Mouse (Mus musculus): ENCODE results near the gene Gm20388.

Gm20388 gene

DNA sequence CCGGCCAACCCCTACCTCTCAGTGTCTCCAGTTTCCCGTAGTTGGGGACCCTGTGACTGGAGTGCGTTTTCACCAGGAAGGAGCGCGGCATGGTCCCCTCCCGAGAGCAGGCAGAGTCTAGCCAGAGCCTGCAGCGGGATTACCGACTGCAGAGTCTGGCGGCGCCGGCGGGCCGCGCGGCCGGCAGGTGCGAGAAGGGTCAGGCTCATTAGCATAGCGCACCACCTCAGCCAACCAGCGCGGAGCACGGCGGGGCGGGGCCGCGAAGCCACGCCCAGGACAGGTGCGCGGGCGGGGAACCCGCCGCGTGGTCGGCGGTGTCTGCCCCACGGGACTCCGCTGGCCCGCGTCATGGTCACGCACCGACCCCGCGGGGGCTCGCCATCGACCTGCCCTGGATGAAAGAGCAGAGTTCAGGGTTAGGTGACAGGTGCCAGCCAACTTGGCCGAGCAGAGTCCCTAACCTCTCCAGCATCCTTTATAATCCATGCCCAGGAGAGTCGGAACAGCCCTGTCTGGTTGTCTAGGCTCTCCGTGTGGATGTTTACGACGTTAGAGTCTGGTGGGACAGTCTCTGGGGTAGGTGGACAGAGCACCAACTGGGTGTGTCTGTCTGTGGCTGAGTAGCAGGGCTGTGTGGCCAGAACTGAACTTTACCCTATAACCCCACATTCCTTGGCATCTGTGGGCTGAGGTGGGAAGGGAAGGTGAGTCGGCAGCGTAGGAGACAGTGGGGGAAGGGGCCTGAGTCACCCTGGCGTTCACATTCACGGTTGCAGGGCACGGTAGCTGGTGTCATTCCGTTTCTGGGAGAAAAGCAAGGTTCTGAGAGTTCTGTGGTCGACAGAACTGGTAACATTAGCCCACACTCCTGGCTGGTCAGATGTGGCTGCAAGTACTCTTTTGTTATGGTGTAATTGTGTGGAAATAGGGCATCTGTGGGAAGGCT is 2550.2 kb downstream of the Gm20388 start, which contains the start of gene Snai3:
Snai3 (minus strand) TSS at position 210 of the 949 bp plus-strand sequence.
- DNase-seq, result peak; percentile 71 to 77

DNA sequence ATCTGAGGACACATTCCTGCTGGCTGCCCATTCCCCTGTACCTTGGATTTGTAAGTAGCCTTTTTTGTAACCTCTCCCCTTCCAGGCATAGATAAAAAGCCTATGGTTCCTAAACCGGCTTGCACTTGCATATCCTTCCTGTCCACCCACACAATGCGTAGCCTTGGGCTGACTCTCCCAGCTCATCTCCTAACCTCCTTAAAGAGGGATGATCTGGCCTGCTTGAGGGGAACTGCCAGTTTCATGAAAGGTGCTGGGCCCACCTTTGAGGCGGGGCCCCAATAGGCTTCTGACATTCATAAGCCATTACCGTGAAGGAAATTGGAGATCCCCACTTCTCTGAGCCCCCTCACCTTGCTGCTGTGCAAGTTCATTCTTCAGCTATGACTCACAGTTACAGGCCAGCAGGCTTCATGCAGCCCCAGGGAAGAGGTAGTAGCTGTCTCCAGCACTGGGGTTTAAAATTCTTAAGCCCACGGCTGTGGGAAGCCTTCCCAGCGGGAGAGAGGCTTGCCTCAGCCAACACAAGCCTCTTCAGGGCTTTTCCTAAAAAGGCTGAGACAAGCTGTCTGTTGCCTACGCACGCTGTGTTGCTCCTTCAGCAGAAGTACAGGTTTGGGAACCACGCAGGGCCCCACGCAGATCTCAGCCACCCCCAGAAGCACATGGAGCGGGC is 2551.0 kb downstream of the Gm20388 start:
- no peak for DNase-seq

DNA sequence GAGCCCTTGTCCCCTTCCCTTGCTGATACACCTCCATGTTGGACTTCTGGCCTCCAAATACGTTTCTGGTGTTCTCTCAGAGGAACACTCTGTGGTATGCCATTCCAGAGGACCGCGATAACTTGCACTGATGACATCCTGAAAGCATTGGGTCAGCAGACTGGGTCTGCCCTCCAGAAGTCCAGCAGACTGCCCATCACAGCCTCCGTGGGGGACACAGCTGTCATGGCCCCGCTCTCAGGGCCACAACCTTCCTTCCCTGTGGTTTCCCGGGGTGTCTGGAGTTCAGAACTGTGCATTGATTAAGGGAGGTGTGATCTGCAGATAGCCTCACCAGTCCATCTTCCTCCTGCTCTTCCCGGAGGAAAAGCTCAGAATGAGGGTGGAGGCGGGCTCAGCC is 2551.9 kb downstream of the Gm20388 start:
- DNase-seq, result no peak

DNA sequence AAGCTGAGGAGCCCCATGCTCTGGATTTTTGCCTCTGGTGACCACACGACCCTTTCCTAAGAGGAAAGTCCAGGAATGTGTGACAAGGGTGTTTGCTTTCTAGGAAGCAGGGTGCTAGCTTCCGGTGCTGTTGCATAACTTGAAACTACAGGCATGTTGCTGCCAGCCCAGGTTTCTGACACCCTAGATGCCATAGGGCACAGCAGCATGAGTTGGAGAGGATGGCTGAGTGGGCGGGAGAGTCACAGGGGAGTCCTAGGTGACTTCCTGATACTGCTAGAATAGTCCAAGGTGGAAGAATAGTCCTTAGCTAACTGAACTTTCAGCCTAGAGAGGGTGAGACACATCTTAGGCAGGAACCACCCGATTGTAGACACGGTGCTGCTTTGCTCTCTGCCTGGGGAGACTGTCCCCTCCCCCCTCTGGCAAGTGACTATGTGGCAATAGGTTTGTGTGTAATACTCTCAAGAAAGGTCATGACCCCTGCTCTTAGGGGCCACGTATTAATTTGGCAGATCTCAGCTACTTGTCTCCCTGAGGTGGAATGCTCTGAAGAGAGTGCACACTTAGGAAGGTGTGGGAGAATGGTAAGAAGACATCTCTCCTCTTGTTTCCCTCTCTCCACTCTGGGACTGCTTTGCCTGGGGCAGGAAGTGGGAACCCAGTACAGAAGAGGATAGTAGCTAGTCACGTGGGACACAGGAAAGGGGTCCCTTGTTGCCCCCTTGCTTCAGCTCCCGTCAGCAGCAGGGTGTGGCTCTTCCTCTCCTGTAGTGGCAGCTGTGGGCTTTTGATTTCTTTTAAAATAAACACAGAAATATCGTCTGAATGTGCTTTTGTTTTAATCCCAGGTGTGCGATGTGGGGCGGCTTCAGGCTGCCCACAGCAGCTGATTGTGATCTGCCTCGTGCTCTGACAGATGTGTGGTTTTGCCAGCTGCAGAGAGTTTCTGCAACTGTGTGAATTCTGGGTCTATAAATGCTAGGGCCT is 2553.3 kb downstream of the Gm20388 start:
- DNase-seq, result peak; percentile 49 to 72

DNA sequence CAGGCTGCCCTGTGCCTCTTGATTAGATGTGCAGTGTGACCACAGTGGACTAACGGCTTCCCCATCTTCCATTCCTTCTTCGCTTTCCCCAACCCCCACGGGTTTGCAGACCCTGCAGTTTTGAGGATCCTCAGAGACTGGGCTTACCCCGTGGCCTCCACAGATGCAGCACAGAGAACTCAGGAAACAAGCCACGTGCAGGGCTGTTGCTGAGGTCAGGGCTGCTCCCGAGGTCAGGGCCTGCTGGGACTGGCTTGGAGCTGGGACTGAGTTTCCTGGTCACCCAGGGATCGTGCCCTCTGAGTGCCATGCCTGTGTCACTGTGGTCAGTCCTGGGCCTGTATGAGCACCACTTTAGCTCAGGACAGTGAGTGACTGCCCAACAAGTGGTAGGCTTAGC is 2554.3 kb downstream of the Gm20388 start:
- no peak for DNase-seq

DNA sequence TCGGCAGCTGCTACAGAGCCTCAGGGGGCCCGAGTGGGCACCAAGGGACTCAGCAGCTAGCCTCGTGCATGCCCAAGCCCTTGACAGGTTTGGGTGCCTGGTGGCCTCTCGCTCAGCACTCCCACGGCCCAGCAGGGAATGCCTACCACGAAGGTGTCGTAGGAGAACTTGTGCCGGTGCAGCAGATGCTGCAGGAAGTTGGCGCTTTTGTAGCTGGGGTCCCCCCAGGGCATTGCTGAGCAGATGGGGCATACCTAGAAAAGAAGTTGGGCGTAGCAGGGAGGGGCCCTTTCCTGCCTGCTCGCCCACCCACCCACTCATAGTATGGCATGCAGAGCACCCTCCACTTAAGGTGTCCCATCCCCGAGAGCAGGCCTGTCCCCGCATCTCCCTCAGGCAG is 2557.2 kb downstream of the Gm20388 start:
- DNase-seq, result peak; percentile 46 to 58

DNA sequence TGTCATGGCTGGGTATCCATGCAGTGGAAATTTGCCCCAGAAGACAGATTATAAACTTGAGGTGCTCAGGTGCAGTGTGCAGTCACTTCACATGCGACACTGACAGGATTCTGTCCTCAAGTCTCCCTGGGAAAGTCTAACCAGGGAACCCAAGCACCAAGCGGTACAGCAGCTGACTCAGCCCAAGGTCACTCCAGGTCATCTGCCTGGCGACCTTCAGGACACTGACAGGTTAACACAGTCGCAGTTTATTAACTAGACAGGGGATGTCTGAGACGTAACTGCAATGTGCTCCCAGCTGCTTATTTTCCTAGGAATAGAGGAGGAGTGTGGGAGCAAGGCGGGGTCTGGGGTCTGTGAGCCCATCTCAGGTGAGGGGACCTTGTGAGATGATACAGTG is 2558.8 kb downstream of the Gm20388 start:
- DNase-seq, result no peak

DNA sequence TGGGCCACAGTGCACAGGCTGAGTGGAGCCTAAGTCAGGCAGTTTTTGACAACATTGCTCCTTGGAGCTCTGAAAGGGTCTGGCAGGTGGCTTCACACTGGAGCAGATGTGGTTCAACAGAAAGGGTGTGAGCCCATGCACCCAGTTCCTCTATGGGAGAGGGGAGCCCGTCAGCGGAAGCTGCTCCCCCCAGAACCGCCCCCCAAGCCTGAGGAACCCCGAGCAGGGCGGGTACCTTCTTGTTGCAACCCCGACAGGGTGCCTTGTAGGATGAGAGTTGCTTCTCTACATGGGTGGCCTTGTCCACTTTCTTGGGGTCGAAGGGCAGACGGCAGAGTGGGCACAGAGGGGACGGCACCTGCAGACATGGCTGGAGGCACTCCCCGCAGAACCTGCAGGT is 2559.3 kb downstream of the Gm20388 start:
- DNase-seq, result peak; percentile 87 to 92

DNA sequence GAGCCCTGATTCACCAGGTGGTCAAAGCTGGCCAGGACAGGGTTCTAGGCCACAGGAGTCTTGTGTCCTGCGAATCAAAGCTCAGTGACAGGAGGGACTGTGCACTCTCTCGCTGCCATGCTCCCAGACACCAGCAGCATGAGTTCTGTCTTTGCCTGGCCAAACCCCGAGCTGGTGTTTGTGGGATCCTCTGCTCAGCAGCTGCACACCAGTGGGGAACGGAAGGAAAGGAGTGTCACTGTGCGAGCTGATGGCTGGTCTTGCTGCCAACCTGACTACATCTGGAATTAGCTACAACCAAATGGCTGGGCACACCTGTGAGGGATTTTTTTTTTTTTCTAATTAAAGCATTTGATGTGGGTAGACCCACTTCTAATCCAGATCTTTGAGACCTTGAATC is 2560.1 kb downstream of the Gm20388 start:
- peak; percentile 59 to 70 for DNase-seq

DNA sequence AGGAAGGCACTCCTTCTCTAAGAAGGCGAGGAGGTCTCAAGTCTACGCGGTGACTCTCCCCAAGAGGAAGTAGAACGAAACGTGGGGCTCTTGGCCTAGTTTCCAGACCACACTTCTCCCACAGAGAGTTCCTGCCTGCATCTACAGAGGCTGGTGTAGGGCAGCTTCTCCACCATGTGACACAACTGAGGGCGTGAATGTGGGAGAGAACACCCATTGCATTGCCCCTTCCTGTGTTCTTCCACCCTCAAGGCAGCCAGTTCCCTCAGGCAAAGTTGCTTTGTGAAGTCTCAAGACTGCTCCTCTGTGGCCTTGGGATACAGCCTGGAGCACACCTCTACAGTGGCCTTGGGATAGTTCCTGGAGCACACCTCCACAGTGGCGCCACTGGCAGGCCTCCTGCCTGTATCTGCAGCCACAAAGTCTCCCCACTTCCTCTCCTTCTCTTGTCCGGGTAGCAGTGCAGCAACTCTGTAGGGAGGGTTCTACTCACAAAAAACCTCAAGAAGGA is 2563.3 kb downstream of the Gm20388 start:
- peak; percentile 73 to 87 for DNase-seq

DNA sequence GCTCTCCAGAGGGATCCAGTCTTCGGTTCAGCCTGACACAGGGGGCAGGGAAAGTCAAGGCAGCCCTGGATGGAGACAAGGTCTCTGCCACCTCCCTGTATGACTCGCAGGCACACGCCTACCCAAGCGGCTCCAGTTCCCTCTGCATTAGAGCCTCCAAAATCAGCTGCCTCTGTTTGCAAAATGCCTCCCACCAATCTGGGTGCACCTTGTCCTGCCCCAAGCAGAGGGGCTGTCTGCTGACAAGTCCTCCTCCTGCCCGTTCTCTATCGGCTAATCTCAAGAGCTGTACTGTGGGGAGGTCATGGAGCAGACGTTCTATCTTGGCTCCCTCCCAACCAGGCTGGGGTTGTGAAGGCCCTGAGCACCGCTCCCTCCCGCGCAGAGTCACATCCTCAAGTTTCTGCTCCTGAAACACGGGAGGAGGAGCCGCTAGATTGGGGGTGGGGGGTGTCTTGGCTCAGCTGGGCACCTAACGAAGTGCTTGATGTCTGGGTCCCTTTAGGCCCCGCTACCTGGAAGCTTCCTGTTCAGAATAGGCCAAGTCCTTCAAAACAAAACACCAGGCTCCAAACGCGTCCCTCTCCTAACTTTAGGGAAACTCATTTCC is 2564.4 kb downstream of the Gm20388 start:
- DNase-seq, result peak in 1 of 2 experiments; percentile 58

DNA sequence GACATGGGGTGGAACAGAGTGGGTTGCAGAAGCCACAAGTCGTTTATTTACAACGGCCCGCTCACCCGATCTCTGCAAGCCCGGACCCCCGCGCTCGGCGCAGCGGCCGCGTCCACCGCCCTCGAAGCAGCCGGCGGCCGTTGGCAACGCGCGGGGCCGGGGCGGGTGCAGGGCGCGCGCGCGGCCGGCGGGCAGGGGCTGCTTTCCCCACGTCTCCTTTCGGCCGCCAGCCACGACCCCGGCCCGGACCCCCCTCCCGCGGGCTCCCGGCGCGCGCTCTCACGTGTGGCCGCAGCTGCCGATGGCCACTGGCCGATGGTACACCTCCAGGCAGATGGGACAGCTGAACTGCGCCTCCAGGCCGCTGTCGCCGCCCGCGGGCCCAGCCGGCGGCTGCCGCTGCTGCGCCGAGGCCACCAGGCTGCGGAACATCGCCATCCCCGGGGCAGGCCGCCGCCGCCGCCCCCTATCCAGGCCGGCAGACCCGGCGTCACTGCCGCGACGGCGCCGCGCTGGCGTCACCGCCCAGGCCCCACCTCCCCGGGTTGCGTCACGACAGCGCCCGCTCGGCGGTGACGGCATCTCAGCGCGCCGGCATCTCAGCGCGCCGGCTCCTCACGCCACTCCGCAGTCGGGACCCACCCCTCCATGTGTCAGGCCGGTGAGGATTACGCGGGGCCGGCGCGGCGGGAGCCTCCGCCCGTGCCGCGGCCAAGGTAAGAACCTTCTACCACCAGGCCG is 2565.1 kb downstream of the Gm20388 start, which contains the start of the genes Rnf166 and Ctu2:
Rnf166 (minus strand) TSS at position 485 of the 741 bp plus-strand sequence.
Ctu2 (plus strand) TSS at position 564 of the 741 bp plus-strand sequence.
- DNase-seq, result peak; percentile 80 to 82

DNA sequence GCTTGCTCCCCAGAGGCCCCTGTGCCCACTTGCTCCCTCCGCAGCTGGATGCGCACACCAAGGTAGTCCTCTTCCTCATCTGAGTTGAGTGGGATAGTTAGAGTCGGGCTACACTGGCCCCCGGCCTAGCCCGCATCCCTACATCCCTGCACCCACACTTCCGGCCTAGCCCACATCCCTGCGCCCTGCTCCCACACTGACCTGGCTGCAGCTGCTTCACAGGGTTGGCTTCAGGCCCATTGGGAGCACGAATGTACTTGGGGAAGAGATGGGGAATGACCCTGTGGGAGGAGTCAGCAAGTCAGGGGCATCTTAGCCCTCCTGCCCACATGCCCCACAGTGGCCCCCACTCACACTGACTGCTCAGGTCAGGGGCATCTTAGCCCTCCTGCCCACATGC is 2571.8 kb downstream of the Gm20388 start:
- DNase-seq, result no peak

DNA sequence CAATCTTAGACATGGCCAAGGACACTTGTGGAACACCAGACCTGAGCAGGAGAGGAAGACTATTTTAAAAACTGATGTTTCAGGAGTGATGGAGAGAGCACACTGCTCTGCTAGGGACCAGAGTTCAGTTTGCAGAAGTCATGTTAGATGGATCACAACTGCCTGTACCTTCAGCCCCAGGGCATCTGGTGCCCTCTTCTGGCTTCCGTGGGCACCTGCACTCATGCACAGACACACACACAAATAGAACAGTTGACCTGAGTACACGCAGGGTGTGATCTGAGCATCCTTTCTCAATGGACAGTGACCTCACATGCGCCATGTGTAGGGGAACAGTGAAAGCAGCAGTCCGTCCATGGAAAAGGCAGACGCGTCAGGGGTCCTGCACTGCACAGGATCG is 2573.2 kb downstream of the Gm20388 start:
- no peak for DNase-seq

DNA sequence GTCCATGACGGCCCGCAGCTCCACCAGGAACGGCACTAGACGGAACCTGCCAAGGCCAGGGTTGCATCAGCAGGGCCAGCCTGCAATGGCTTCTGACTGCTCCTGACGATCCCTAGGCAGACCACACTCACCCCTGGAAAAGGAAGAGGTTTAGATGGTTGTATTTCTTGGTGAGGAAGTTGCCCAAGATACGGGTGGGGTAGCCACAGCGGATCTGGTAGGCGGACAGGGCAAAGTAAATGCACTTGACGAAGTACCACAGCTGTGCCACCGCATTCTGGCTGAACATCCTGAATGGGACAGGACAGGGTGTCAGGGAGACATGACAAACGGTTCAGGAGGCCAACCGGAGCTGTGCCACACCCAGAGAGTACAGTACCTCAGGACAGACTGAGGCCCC is 2574.2 kb downstream of the Gm20388 start:
- DNase-seq, result no peak

DNA sequence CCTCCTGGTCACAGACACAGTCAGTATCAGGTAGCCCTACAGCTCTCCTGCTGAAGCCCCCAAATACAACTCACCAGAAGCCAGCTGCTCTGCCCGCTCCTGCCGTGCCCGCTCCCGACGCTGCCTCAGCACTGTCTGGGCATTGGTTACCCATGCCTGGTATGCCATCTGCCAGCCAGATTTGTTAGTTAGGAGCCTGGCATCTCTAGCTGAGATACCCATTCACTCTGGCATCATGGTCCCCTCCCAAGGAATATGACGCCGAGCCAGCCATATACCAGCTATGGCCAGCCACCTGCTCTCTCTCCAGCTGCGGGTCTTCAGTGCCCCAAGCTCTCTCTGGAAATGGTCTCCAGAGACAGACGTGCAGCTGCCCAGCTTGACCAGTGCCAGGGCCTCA is 2577.7 kb downstream of the Gm20388 start:
- DNase-seq, result no peak

DNA sequence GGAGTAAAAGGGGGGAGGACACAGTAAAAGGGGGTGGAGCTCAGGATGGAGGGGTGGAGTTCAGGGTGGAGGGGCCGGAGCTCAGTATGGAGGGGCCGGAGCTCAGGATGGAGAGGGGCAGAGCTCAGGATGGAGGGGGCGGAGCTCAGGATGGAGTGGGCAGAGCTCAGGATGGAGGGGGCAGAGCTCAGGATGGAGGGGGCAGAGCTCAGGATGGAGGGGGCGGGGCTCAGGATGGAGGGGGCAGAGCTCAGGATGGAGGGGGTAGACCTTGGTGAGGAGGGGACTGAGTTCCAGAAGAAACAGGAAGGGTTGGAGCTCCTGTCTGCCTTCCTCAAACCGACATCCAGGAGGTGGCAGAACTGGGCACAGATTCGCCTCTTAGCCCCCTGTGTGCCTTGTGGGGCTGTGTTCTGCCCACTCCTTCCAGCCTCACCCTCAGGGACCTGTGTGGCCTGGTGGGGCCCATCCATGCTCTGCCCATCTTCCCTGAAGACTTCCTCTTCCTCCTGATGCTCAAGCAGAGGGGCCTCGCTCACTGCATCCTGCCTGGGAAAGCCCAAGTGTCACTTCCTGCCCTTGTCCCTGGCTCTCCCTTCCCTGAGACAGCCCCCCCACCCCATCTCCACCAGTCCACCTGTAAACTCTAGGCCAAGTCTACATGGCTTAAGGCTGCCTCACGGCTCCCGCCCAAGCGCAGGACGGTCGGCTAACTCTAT is 2586.5 kb downstream of the Gm20388 start:
- DNase-seq, result no peak

DNA sequence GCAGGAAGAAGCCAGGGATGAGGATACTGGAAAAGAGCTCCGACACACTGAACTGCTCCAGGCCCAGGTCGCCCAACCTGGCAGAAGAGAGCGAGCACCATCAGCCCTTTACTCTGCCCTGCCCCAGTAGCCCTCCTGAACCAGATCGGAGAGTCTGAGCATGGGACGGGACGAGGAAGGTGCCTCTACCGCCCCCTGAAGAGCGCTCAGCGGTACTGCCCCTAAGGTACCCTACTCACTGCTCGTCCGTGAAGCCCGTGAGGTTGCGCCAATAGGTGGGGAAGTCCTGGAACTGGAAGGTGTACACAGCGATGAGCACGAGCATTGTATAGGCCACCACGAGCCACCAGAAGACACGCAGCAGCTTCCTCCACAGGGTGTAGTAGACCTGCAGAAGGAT is 2587.3 kb downstream of the Gm20388 start:
- DNase-seq, result no peak

DNA sequence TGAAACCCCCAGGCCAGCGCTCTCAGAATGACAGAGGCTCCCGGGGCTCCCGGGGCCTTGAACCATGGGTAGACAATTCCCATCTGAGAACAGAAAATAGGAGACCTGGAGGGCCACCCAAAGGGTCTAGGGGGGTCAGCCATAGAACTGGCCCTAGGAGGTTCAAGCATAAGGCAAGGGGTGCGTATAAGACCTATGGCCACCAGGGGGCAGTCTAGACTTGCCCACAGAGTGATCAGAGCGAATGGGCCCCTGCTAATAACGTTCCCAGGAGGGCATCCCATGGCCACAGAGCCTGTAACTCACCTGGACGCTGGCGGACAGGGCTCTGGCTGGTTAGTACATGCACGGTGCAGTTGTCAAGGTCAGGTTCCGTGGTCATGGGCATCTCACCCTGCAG is 2590.2 kb downstream of the Gm20388 start:
- DNase-seq, result peak; percentile 41 to 42

DNA sequence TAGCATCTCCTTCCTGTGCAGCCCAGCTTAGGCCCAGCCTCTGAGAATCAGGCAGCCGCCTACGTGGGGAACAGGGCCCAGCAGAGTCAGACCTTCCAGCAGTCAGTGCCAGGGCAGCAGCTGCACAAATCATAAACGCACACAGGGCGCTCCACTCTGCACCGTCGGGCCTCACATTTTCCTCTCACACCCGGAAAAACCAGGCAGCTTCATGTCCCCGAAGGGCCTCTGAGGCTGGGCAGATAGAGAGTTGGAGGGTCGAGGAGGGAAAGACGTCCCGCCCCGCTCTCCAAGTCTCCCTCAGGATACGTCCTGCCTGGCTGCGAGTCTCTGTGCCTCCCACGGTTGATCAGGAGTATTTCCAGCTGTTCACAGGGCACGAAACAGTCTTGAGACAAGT is 2600.9 kb downstream of the Gm20388 start:
- DNase-seq, result no peak
